Mouse (Mus musculus) natural killer cell, adult 2 months (primary cell): ENCODE data around the gene Dgat2.
A peak's percentile ranks its signal among the peaks of the same experiment; 100 is the strongest.

Experiments
- DNase-seq, 2 experiments: peaks; one replicate each; pipeline ENCODE4 v3.0.0; 2022; ENCODE audit warnings: low spot score in 2 of 2

Dgat2 gene

DNA sequence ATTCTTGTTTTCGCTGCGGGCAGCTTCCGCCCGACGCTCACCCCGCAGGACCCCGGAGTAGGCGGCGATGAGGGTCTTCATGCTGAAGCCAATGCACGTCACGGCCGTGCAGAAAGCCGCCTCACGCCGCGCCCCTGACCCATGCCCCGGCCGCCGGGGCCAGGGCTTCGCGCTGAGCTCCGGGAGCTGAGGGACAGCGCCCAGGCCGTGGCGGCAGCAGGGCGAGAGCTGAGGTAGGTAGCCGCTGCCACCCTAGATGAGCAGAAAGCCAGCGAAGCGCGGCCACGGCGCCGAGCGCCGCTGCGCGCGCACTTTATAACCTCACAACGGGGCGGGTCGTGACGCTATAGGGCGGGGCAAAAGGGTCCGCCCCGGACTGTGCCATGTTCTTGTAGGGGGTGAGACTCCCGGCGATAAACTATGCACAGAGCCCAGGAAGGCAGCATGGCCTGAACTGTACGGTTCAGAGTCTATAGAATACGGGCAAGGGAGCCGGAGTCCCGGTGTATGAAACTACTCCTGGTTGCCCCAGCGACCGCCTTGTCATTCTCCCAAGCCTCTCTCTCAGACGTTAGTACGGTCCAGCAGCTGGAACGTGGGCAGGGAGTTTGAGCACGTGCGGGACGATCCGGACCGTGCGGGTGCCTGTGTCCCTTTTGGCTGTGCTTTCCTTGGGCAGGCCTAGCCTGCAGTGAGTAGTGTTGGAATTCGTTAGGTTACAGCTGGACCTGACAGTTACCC is at the start of gene Dgat2:
Dgat2 (minus strand) TSS at position 288 of the 741 bp plus-strand sequence.
- peak; percentile 91 to 93 for DNase-seq

DNA sequence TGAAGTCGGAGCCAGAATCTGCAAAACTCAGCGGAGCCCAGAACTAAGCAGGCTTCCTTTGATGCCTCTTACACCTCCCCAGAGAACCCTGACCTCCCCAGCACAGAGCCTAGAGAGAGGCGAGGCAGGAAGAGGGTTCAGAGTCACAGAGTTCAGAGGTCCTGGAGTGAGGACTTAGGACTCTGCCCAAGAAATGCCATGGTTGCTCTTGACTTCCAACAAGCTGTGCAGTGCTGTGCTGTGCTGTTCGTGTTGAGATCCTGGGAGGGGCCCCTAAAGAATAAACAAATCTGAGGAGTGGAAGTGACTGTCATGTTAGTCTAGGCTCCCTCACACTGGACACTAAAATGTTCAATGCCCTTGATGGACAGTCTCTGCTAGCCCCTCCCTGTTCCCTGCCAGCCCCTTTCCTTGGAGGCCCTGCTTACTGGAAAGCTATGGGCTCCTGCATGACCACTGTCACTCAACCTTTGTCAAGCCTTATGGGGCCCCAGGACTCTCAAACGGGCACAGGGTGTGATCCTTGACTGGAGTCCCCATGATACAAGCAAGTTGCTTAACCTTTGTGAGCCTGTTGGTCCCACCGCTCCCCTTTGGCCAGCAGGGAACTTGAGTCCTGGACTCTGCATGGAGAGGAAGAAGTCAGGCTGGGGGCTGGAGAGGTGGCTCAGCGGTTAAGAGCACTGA is 47.7 kb upstream of the Dgat2 start:
- no peak for DNase-seq

DNA sequence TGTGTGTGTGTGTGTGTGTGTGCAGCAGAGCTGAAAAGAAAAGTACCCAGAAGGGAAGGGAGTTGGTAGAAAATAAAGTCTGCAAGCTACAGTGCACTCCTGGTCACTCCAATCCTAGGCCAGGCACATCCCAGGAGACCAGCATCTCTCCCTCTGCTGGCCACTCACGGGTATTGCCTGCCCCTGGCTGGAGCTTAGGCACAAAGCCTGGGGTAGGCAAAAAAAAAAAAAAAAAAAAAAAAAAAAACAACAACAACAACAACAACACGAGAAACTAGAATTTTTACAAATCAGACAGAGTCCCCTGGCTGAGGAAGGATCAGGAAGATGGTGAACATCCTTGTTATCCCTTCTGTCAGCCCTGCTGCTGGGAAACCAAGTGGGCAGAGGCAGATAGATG is 46.9 kb upstream of the Dgat2 start:
- no peak for DNase-seq

DNA sequence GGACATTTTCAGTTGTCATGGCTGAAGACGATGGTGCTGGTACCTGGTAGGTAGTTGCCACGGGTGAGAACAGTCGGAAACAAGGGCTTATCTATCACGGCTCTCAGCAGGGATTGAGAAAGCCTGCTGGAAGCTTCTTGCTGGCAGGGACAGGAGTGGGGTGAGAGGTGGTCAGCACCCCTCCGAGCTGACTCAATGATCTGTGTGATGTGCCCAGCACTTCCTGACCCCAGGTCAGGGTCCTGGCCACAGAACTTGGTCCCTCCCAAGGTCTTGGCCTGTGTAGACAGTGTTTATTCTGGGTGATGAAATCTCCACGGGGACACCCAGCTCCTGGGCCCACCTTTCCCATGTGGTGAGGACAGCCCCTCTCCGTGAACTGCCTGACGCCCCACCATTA is 46.3 kb upstream of the Dgat2 start:
- DNase-seq: no peak

DNA sequence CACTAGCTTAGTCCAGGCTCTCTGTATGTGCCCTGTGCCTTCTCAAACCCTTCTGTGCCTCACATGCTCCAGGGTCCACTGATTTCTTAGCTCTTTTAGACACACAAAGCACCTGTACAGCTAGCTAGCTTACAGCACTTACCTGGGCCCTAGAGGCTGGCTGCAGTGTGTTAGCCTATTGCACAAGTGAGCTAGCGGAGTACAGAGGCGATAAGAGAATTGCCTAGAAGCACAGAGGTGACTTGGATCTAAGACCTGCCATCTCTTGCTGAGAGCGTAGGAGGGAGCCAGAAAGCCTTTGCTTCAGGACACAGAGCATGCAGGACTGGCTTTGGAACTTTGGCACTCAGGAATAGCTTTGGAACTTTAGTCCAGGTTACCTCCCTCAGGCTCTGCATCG is 44.7 kb upstream of the Dgat2 start:
- no peak for DNase-seq

DNA sequence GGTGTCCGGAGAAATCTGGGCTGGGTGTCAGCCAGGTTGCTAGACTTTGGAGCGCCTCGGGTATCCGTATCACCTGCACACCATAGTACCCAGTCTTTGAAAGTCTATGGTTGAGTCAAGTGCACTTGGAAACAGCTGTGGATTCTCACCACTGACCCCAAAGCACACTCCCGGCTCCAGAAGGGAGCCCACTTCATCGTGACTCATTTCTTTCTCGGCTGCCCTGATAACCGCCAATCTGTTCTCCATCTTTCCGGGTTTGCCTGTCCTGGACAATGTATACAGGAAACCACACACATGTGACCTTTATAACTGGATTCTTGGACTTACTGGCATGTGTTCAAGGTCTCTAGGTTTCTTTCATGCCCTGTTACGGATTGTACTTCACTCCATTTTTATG is 44.1 kb upstream of the Dgat2 start:
- no peak for DNase-seq

DNA sequence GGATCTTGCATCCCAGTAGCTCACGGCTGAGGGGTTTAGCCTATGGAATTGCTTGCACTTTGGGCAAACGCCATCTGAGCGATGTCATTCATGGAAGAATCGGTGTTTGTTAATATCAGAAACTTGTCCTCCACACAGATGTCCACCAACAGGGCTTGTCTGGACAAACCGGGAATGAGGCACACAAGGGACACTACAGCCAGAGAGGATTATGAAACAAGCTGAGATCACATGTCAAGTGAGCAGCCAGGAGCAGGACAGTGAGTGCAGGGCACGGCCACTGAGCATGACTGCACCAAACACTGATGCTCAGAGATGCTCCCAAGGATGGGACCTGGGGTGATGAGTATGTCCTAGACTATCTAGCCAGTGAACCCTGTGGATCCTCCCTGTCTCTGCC is 42.9 kb upstream of the Dgat2 start:
- no peak for DNase-seq

DNA sequence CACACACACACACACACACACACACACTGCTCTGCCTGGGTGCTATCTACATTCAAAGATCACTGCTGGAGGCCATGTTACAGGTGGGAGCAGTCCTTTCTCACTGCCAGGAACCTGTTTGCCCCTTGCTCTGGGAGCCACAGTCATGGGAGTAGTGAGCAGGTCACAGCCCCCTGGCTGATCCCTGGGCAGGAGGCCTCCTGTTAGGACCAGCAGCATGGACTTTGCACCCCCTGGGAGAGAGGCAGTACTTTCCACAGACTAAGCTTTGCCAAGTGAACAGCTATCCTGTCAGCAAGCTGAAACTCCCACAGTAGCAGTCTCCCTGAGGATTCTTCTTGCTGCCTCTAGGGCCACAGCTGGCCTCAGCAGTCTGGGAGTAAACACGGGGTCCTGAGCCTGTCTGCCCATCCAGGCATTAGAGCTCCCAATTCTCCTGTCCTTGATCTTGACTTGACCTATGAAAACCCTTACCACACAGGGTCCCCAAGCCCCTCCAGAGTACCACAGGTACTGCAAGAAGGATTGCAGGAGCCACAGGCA is 42.2 kb upstream of the Dgat2 start:
- DNase-seq: no peak

DNA sequence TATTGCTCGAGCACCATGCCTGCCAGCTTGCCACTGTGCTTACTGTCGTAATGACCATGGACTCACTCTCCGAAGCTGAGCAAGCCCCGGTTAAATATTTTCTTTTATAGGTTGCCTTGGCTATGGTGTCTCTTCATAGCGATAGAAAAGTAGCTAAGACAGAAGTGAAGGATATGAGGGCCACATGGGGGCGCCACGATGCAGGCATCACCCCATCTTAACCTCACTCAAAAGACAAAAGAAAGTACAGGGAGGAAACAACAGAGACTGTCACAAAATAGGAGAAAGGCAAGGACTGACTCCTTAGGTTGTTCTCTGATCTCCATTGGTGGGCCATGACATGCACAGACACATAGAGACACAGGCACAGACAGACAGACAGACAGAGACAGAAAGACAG is 41.7 kb upstream of the Dgat2 start:
- no peak for DNase-seq

DNA sequence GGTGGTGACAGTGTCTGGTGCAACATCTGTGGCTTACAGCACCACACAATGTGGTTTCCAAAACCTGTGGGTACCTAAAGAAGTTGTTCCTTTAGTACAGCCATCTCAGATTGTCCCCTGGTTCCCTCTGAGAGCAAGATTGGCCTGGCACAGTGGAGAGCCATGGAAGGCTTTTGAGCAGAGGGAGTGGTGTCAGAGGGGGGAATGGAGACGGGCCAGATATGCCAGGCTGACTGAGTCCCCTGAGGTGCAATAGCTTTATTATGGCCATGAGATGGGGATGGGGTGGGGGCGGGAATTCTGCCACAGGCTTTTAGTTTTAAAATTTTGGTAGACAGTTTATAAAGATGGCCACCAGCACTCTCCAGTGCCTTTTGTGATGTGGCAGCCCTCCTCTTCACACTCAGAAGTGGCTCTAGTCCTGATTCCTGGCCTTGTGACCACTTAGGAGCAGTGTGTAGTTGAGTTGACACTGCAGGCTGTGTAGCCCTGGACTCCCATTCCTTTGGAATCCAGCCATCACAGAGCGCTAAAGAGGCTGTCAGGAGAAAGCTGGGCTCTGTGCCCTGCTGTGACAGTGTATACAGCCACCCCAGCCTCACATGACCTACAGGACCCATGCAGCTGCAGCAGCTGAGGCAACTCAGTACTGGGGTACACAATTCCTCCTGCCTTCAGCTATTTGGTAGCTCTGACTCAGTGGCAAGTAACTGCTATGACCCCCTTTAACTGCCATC is 35.0 kb upstream of the Dgat2 start:
- no peak for DNase-seq

DNA sequence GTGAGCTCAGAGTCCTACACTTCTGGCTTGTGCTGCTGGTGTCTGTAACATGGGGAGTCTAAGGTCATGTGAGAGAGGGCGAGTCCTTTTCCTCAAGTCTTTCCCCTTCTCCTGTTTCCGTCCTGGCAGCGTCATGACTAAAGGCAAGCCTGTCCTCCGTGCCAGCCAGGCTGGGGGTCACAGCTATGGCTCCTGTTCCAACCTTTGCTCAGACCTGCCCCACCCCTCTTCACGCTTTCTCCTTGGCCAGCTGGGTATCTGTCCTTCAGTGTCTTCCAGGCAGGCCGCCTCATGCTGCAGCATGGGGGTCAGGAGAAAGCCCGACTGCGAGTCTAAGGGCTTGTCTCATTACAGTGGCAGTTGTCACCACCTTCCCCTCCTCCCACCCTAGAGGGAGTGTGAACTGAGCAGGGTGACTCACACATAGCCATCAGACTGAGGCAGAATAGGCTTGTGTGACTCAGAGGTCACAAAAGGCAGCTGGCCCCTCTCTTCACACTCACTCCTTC is 32.9 kb upstream of the Dgat2 start:
- DNase-seq: no peak

DNA sequence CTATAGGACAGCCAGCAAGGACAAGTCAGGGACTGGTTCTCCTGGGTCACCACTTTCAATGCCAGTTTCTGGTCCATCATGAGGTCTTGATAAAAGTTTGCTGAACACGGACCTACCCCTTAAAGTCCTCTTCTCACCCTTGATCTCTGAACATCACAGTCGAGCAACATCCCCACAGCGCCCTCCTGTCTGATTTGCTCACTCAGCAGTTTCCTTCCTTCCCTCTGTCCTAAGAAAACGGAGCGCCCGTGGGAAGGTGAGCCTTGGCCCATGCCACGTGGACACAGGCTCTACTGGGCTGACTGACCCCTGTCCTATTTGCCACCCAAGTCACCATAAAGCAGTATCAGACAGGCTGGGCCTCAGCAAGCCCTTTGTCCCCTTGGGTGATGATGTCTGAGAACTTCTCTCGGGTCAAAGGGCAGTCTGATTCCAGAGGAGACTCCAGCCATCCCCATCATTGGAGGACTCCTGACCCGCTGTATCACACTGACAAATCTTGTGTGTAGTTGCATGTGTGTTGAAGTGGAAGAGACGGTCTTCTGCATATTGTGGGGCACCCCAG is 32.2 kb upstream of the Dgat2 start:
- DNase-seq: no peak

DNA sequence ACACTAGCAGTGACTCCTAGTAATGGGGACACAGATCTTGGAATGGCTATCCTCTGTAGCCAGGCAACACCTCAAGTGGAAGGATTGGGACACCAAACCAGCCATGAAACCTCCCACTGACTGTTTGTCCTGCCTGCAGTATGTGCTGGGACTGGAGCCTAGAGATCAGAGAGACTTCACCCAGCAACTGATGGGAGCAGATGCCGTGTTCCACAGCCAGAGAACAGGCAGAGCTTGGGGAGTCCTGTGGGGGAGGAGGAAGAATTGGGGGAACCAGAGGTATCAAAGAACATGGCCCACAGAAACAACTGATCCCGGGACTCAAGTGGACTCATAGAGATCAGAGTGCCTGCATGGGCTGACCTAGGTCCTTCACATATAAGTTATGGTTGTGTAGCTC is 31.2 kb upstream of the Dgat2 start:
- DNase-seq: no peak

DNA sequence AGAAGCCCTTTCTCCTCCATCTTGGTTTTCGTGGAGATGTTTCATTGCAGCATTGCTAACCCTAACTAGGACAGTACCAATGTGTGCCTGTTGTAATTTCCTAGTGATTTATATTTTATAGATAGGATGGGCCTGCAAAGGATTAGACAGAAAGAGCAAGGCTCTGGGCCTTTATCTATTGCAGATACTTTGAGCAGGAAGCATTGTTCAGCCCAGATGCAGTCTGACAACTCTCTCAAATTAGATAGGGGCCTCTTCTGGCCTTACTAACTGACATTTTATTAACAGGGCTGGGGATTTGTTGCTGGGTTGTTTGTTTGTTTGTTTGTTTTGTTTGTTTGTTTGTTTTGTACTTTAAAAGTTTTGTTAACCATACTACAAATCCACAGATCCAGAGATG is 30.5 kb upstream of the Dgat2 start:
- DNase-seq: no peak

DNA sequence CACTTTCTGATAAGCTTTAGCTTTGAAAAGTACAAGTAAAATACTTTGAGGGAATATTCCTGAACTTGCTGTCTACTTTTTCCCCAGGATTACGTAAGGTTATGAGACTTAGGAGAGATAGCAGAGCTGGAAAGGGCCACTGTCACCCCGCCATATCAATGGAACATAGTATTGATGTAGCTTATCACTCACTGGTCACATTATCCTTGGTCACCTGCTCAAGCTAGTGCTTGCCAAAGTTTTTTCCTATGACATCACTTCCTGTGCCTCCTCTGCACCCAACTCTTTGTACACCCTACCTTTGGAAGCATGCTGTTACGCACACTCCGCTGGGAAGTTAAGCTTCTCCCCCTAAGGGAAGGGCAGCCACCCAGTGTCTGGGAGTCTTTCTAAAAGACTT is 26.2 kb upstream of the Dgat2 start:
- DNase-seq: no peak

DNA sequence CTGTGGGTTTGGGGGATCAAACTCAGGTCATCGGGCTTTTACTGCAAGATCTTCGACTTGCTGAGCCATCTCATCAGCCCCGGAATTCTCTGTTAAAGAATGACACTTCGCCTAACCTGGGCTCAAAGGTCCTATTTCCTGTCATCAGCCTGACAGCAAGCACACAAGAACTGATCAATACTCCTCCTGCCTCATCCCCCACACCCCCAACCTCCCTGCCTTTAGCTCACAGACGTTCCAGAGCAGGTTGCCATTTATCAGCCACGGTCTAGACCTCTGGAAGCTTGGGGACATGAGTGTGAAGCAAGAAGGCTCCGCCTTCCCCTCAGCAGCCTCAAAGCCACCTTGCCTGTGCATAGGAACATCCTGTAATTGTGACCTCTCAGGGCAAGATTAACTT is 23.8 kb upstream of the Dgat2 start:
- DNase-seq: no peak

DNA sequence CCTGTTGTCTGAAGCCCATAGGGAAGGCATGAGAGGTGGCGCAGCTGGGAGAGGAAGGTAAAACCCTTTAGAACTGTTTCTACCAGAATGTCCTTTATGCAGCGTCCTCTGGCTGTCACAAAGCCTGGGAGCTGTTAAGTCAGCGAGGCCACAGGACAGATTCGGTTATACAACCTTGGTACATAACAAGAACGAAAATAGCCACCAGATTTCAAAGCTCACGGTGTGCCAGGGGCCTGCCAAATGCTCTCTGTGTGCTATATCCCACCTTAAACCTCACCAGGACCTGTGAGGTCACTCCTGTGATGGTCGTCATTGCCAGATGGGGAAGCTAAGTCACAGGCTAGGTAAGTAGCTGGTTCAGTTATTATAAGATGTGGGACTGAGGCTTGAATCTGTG is 19.6 kb upstream of the Dgat2 start:
- no peak for DNase-seq

DNA sequence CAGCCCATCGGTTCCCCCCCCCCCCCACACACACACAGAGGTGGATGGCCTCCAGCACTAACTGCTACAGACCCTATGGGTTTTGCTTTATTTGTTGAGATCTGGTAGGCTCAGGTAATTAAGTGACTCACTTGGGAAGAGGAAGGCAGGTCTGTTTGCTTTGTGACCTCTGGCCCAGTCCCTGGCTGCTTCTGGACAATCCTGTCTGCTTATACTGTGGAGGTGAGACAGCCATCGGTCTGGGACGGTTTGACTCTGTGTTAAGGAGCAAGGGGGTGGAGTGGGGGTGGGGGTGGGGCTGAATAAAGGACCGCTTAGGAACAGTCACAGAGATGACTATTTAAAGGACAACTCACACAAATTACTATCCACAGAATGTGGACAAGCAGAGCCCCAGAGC is 17.8 kb upstream of the Dgat2 start:
- DNase-seq: no peak

DNA sequence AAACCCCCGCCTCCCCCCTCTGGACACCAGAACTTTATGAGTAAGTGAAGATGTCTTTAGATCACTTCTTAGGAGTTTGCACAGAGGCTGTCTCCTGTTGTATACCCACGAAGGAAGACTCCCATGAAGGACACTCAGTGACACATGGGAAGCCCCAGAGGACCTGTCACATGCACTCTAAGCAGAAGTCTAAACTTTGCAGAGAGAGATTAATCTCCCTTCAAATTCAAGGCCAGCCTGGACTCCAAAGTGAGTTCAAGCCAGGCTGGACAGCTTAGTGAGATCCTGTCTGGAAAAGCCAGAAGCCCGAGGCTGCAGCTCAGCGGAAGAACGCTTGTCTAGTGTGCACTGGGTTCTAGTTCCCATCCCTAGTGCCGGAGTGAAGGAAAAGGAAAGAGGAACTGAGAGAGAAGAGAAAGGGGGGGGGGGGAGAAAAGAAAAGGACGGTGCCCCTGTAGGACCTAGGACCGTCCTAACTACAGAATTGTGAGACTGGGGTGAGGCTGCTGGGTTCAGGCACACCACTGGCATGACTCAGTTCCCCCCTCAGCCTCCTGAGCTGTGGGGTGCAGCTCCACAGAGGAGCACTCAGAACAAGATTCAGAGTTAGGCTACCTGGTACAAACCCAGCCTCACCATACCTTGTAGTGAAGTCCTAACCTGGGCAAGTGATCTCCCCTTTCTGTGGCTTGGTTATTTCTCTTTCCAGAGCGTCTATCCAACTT is 17.1 kb upstream of the Dgat2 start:
- no peak for DNase-seq

DNA sequence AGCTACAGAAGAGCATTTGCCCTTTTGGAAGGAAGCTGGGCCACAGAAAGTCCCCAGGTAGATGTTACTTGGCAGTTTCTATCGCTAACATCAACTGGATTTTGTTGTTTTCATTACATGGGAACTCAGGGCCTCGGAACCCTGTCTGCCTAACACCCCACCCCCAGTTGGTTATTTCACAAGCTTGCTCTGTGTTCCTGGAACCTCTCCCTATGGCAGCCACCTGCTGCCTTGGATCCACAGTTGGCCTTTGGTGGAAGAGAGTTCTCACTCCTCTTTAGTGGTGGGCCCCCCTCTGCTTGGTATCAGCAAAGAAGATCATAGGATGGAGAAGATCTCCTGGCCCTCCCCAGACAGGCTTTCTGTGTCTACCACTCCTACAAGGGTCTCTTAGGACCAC is 16.3 kb upstream of the Dgat2 start:
- no peak for DNase-seq

DNA sequence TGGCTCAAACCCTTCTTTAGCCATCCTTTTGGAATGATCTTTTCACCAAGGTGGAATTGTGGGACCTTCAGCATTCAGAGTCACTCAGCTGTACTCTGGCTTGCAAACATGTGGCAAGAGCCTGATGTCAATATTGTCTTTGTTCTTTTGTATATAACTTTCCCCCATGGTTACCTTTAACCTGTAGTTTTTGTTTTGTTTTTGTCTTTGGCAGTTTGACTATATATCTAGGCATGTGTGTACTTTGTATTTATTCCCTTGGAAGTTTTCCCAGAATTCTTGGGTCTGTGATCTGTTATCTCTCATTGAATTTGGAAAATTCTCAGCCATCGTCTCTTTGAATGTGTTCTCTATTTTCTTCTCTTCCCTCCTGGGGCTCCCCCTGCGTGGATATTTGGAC is 12.0 kb upstream of the Dgat2 start:
- DNase-seq: no peak

DNA sequence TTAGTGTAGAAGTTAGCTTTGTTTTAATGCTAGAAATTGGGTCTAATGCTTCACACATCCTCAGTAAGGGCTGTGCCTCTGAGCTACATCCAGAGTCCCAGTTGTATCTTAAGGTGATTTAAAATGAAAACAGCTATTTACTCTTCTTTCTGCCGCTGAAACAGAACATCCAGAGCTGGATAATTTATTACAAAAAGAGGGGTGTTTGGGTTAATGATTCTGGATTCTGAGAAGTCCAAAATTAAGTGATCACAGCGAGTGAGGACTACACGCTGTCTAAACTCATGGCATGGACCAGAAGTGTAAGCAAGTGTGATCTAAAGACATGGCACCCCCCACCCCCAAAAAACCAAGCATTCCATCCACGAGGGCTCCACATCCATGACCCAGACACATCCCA is 11.4 kb upstream of the Dgat2 start:
- no peak for DNase-seq
